Mouse (Mus musculus): ENCODE measurements around the gene Sec14l5. TPM values are rescaled to one million over a fixed set of nuclear protein-coding genes. Genes with fewer than 3 reads are reported as not detected.
A peak's percentile ranks its signal among the peaks of the same experiment; 100 is the strongest.

Gene Sec14l5
- polyA plus RNA-seq, 1 experiment = 0.05 TPM

DNA sequence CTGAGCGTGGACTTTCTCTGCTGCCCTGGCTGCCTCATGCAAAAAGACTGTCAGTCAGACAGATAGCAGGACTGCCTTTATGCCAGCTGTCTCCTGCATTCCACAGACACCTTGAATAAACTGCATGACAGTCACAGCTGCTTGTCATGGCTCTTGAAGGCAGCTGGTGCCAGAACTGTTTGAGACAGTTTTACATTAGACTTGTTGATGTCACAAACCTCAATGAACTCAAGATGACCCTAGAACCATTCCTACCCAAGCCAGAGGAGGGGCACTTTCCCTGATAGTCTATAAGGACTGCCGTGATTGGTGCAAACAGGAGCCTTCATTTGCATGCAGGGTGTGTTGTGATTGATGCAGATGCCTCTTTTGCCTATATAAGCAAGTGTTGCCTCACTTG is 33.3 kb upstream of the Sec14l5 start:
- Histone ChIP-seq H3K36me3 (ENCODE audit: control insufficient read depth, insufficient read depth) (no peaks in the 10 kb centered on the region), H3K79me2 (ENCODE audit: control insufficient read depth, insufficient read depth) (no peaks in the 10 kb centered on the region), H3K27me3 (ENCODE audit: control insufficient read depth, insufficient read depth, insufficient read length) (no peaks in the 10 kb centered on the region), H3K4me3 (no peak overlapping the region), H3ac (ENCODE audit: control insufficient read depth, insufficient read length) (no peak overlapping the region), H3K4me2 (ENCODE audit: low read depth) (peak overlapping the region; percentile 30)
- TF ChIP-seq MYOD1 (IDR thresholded peaks at IDR 0.05; ENCODE audit: control insufficient read depth in 1 of 3, insufficient read length in 2 of 3, low read depth in 2 of 3) (peak; percentile 88 to 98 (median 97)), CEBPB (IDR thresholded peaks at IDR 0.05; ENCODE audit: insufficient read depth, poor library complexity, severe bottlenecking) (no peak), POLR2AphosphoS2 (IDR thresholded peaks at IDR 0.05; ENCODE audit: insufficient read length, low read depth) (no peak), POLR2A (IDR thresholded peaks at IDR 0.05; ENCODE audit: insufficient read length, low read depth) (no peak), TCF3 (IDR thresholded peaks at IDR 0.05; ENCODE audit: insufficient read length, low read depth) (peak; percentile 83), MYOG (IDR thresholded peaks at IDR 0.05; ENCODE audit: control insufficient read depth in 1 of 3, insufficient read depth in 1 of 3, insufficient read length in 2 of 3, low read depth in 2 of 3) (peak; percentile 81 to 99 (median 96)), REST (IDR thresholded peaks at IDR 0.05; ENCODE audit: insufficient read depth, insufficient read length) (no peak), SRF (IDR thresholded peaks at IDR 0.05; ENCODE audit: control insufficient read depth, insufficient read length, low read depth) (no peak), E2F4 (IDR thresholded peaks at IDR 0.05; ENCODE audit: insufficient read depth) (no peak), USF1 (IDR thresholded peaks at IDR 0.05; ENCODE audit: low read depth) (no peak), MAX (IDR thresholded peaks at IDR 0.05; ENCODE audit: low read depth) (no peak), TCF12 (IDR thresholded peaks at IDR 0.05; ENCODE audit: insufficient read depth, poor library complexity, severe bottlenecking) (peak; percentile 92)

- Histone ChIP-seq H3K36me3 (ENCODE audit: control insufficient read depth, insufficient read depth) (no peaks in the 10 kb centered on the region), H3K27me3 (ENCODE audit: control insufficient read depth, insufficient read depth, insufficient read length) (peaks cover 18% of the 10 kb centered on the region)
Measured at GRCm38 (mm10) chr16:5119385-5119784, 27.5 kb upstream of the Sec14l5 start.

DNA sequence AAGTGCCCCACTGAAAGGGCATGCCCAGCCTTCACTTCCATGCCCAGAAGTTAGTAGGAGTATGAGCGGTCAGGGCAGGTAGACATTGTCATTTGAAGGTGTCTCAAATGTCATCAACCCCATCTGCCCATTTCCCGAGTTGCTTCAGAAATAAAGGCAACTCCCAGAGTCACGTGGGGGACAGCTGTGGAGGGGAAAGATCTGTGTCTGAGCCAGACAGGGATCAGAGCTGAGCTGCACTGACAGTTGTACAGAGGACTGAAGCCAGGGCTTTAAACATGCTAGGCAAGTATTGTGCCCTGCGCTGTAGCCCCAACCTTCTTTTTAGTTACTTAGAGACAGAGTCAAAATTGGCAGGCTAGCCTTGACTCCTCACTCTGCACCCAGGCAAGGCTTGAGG is 27.1 kb upstream of the Sec14l5 start:
- H3ac ChIP-seq (ENCODE audit: control insufficient read depth, insufficient read length) = no peak overlapping the region
- TF ChIP-seq MYOD1 (IDR thresholded peaks at IDR 0.05; ENCODE audit: control insufficient read depth in 1 of 3, insufficient read length in 2 of 3, low read depth in 2 of 3) (peak in 2 of 3 experiments; percentile 24 to 59), POLR2A (IDR thresholded peaks at IDR 0.05; ENCODE audit: insufficient read length, low read depth) (no peak), MYOG (IDR thresholded peaks at IDR 0.05; ENCODE audit: control insufficient read depth in 1 of 3, insufficient read depth in 1 of 3, insufficient read length in 2 of 3, low read depth in 2 of 3) (peak in 2 of 3 experiments; percentile 60 to 85), USF1 (IDR thresholded peaks at IDR 0.05; ENCODE audit: low read depth) (peak; percentile 89)
- peaks cover 18% of the 10 kb centered on the region for H3K27me3 ChIP-seq (ENCODE audit: control insufficient read depth, insufficient read depth, insufficient read length)
- no peaks in the 10 kb centered on the region for H3K36me3 ChIP-seq (ENCODE audit: control insufficient read depth, insufficient read depth)
- H3K79me2 ChIP-seq (ENCODE audit: control insufficient read depth, insufficient read depth) = no peaks in the 10 kb centered on the region
- H3K4me3 ChIP-seq = no peak overlapping the region
- H3K4me2 ChIP-seq (ENCODE audit: low read depth) = no peak overlapping the region

More at GRCm38 (mm10) chr16:5119385-5119784, 27.5 kb upstream of the Sec14l5 start:
- Histone ChIP-seq H3K4me2 (ENCODE audit: low read depth) (no peak overlapping the region), H3ac (ENCODE audit: control insufficient read depth, insufficient read length) (no peak overlapping the region), H3K4me3 (no peak overlapping the region), H3K79me2 (ENCODE audit: control insufficient read depth, insufficient read depth) (no peaks in the 10 kb centered on the region)
- TF ChIP-seq SRF (IDR thresholded peaks at IDR 0.05; ENCODE audit: control insufficient read depth, insufficient read length, low read depth) (no peak), MYOG (IDR thresholded peaks at IDR 0.05; ENCODE audit: control insufficient read depth in 1 of 3, insufficient read depth in 1 of 3, insufficient read length in 2 of 3, low read depth in 2 of 3) (peak in 1 of 3 experiments; percentile 22)

DNA sequence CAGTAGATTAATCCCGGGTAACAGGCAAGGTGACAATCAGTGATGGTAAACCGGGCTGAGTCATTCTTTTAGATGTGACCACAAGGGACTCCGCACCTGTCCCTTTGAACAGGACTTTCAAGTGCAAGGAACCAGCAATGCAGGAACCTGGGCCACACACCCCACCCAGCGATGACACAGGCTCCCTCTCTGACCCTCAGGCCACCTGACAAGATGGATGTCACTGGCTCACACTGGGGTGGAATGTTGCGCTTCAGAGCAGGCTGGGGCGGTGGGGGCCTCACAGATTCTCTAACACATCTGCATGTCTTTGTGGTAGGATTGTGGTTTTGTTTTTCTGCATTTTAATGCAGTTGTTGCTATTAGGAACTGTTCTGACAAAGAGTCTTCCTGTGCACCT is 23.4 kb upstream of the Sec14l5 start:
- Histone ChIP-seq H3K4me3 (no peak overlapping the region), H3K27me3 (ENCODE audit: control insufficient read depth, insufficient read depth, insufficient read length) (peaks cover 43% of the 10 kb centered on the region), H3K79me2 (ENCODE audit: control insufficient read depth, insufficient read depth) (no peaks in the 10 kb centered on the region), H3K4me2 (ENCODE audit: low read depth) (no peak overlapping the region), H3ac (ENCODE audit: control insufficient read depth, insufficient read length) (no peak overlapping the region), H3K36me3 (ENCODE audit: control insufficient read depth, insufficient read depth) (no peaks in the 10 kb centered on the region)
- TF ChIP-seq REST (IDR thresholded peaks at IDR 0.05; ENCODE audit: insufficient read depth, insufficient read length) (no peak), POLR2AphosphoS2 (IDR thresholded peaks at IDR 0.05; ENCODE audit: insufficient read length, low read depth) (no peak), USF1 (IDR thresholded peaks at IDR 0.05; ENCODE audit: low read depth) (no peak), MYOD1 (IDR thresholded peaks at IDR 0.05; ENCODE audit: control insufficient read depth in 1 of 3, insufficient read length in 2 of 3, low read depth in 2 of 3) (no peak), MAX (IDR thresholded peaks at IDR 0.05; ENCODE audit: low read depth) (no peak), CEBPB (IDR thresholded peaks at IDR 0.05; ENCODE audit: insufficient read depth, poor library complexity, severe bottlenecking) (no peak), MYOG (IDR thresholded peaks at IDR 0.05; ENCODE audit: control insufficient read depth in 1 of 3, insufficient read depth in 1 of 3, insufficient read length in 2 of 3, low read depth in 2 of 3) (no peak), SRF (IDR thresholded peaks at IDR 0.05; ENCODE audit: control insufficient read depth, insufficient read length, low read depth) (no peak), POLR2A (IDR thresholded peaks at IDR 0.05; ENCODE audit: insufficient read length, low read depth) (no peak), TCF12 (IDR thresholded peaks at IDR 0.05; ENCODE audit: insufficient read depth, poor library complexity, severe bottlenecking) (no peak), E2F4 (IDR thresholded peaks at IDR 0.05; ENCODE audit: insufficient read depth) (no peak), TCF3 (IDR thresholded peaks at IDR 0.05; ENCODE audit: insufficient read length, low read depth) (no peak)

- Histone ChIP-seq H3K36me3 (ENCODE audit: control insufficient read depth, insufficient read depth) (no peaks in the 10 kb centered on the region), H3K27me3 (ENCODE audit: control insufficient read depth, insufficient read depth, insufficient read length) (peaks cover 64% of the 10 kb centered on the region), H3K4me2 (ENCODE audit: low read depth) (no peak overlapping the region), H3ac (ENCODE audit: control insufficient read depth, insufficient read length) (no peak overlapping the region), H3K79me2 (ENCODE audit: control insufficient read depth, insufficient read depth) (no peaks in the 10 kb centered on the region), H3K4me3 (no peak overlapping the region)
- no peak for TF ChIP-seq MYOD1 (IDR thresholded peaks at IDR 0.05; ENCODE audit: control insufficient read depth in 1 of 3, insufficient read length in 2 of 3, low read depth in 2 of 3)
- no peak for TF ChIP-seq CEBPB (IDR thresholded peaks at IDR 0.05; ENCODE audit: insufficient read depth, poor library complexity, severe bottlenecking)
- TF ChIP-seq TCF3 (IDR thresholded peaks at IDR 0.05; ENCODE audit: insufficient read length, low read depth) = no peak
- TF ChIP-seq REST (IDR thresholded peaks at IDR 0.05; ENCODE audit: insufficient read depth, insufficient read length) = no peak
- no peak for TF ChIP-seq POLR2AphosphoS2 (IDR thresholded peaks at IDR 0.05; ENCODE audit: insufficient read length, low read depth)
- no peak for TF ChIP-seq POLR2A (IDR thresholded peaks at IDR 0.05; ENCODE audit: insufficient read length, low read depth)
- TF ChIP-seq TCF12 (IDR thresholded peaks at IDR 0.05; ENCODE audit: insufficient read depth, poor library complexity, severe bottlenecking) = no peak
- no peak for TF ChIP-seq MYOG (IDR thresholded peaks at IDR 0.05; ENCODE audit: control insufficient read depth in 1 of 3, insufficient read depth in 1 of 3, insufficient read length in 2 of 3, low read depth in 2 of 3)
- TF ChIP-seq SRF (IDR thresholded peaks at IDR 0.05; ENCODE audit: control insufficient read depth, insufficient read length, low read depth) = no peak
- TF ChIP-seq USF1 (IDR thresholded peaks at IDR 0.05; ENCODE audit: low read depth) = no peak
- no peak for TF ChIP-seq E2F4 (IDR thresholded peaks at IDR 0.05; ENCODE audit: insufficient read depth)
- no peak for TF ChIP-seq MAX (IDR thresholded peaks at IDR 0.05; ENCODE audit: low read depth)
Measured at GRCm38 (mm10) chr16:5130196-5130595, 16.7 kb upstream of the Sec14l5 start.

Measured in myocyte (in vitro differentiated cells).